Mouse (Mus musculus): ENCODE results near the gene Pip5k1c. TPM values are rescaled to one million over a fixed set of nuclear protein-coding genes. Genes with fewer than 3 reads are reported as not detected.
A peak's percentile ranks its signal among the peaks of the same experiment; 100 is the strongest.

The Pip5k1c gene
- total and polyA plus RNA-seq, 2 experiments from 2014 or later, result 108 to 223 TPM

DNA sequence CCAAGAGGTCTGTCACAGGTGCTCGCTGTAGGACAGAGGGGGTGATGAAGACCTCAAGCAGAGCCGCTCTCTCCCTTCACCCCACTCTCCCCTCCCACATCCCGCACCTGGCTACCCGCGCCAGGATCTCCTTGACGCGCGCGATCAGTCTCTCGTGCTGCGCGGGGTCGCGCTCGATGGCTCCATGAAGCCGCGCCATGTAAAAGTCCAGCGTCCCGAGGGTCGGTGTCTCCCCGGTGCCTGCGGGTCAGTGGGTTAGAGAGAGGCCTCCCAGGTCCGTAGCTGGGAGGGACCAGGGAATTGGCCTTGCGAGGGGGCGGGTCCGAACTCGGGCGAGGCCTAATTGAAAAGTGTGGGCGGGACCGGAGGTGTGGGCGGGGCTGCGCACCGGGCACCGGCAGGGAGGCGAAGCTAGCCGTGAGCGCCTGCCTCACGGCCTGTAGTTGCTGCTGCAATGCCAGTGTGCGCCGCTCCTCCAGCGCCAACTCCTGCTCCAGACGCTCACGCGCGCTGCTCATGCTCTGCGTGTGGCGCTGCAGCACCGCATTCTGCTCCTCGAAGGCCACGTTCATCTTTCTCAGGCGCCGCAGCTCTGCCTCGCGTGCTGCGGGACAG is 53.8 kb downstream of the Pip5k1c start:
- DNase-seq (ENCODE audit: low spot score) (peak; percentile 84), ATAC-seq (peak; percentile 21; the same call in 1 of the 2 replicates)
- peak overlapping the region; percentile 13; the same call in 1 of the 2 replicates for H3K9ac ChIP-seq (replicated peaks; ENCODE audit: low read length)
- TF ChIP-seq CTCF (IDR thresholded peaks at IDR 0.05; ENCODE audit: low read depth), result peak; percentile 65
- WGBS, result 12% methylated on average over 54 of the region's 55 CpGs
- H3K36me3 ChIP-seq (ENCODE audit: insufficient read depth, low read length), result no peaks in the 10 kb centered on the region
- H3K4me2 ChIP-seq (ENCODE audit: low read depth, low read length), result peak overlapping the region; percentile 50
- peaks cover 9% of the 10 kb centered on the region for H3K4me1 ChIP-seq (ENCODE audit: insufficient read depth, low read length)
- peaks cover 31% of the 10 kb centered on the region; the same call in 1 of the 2 replicates for H3K27me3 ChIP-seq (ENCODE audit: insufficient read depth, low read length)
- H3K4me3 ChIP-seq (ENCODE audit: low read length), result peak overlapping the region; percentile 32
- no peaks in the 10 kb centered on the region for H3K9me3 ChIP-seq (ENCODE audit: low read length)
- peak overlapping the region; percentile 20; the same call in 1 of the 2 replicates for H3K27ac ChIP-seq

DNA sequence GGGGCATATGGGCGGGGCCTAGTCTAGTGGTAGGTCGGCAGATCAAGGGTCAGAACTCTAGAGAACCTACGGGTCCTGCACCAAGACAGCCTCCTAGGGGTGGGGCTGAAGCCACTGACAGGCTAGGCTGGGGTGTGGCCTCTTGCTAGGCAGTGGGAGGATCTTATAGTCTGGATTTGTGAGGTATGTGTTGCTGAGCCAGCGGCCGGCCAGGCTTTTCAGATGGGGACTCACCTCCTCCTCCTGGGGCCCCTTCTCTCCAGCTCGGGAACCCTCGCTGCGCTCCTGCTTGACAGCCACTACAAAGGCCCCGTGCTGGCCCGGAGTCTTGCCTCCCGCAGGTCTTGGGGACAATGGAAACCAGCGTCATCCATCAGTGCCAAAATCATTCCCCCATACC is 56.4 kb downstream of the Pip5k1c start:
- H3K9me3 ChIP-seq (ENCODE audit: low read length), result no peaks in the 10 kb centered on the region
- H3K27me3 ChIP-seq (ENCODE audit: insufficient read depth, low read length), result peaks cover 13% of the 10 kb centered on the region; the same call in 1 of the 2 replicates
- H3K4me2 ChIP-seq (ENCODE audit: low read depth, low read length), result peak overlapping the region; percentile 87
- peaks cover 9% of the 10 kb centered on the region for H3K4me1 ChIP-seq (ENCODE audit: insufficient read depth, low read length)
- WGBS, result 3% methylated on average over 12 of the region's 12 CpGs
- no peak for TF ChIP-seq CTCF (IDR thresholded peaks at IDR 0.05; ENCODE audit: low read depth)
- no peak overlapping the region for H3K4me3 ChIP-seq (ENCODE audit: low read length)
- no peak for ATAC-seq
- H3K36me3 ChIP-seq (ENCODE audit: insufficient read depth, low read length), result no peaks in the 10 kb centered on the region
- H3K9ac ChIP-seq (replicated peaks; ENCODE audit: low read length), result no peak overlapping the region
- DNase-seq (ENCODE audit: low spot score), result no peak
- no peak overlapping the region for H3K27ac ChIP-seq

DNA sequence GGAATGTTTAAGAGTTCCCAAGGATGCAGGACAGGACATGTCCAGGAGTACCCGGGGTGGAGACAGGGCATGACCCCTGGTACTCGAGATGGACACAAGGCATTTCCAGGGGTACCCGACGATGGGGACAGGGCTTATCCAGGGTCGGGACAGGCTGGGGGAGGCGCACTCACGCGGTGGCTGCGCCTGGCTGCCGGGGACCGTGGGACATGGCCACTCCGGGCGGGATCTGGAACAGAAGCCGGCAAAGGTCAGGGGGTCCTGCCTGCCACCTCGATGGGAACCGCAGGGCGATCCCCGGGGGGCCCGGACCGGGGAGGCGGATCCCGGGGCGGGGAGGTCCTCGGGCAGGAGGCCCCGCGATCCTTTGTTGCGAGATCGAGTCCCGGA is 57.2 kb downstream of the Pip5k1c start:
- no peak for TF ChIP-seq CTCF (IDR thresholded peaks at IDR 0.05; ENCODE audit: low read depth)
- H3K27me3 ChIP-seq (ENCODE audit: insufficient read depth, low read length), result 0 out of 2 replicates have a peak, but pooled peaks cover 9% of the 10 kb centered on the region
- no peaks in the 10 kb centered on the region for H3K9me3 ChIP-seq (ENCODE audit: low read length)
- H3K4me3 ChIP-seq (ENCODE audit: low read length), result peak overlapping the region; percentile 58
- ATAC-seq, result peak; percentile 6; the same call in 1 of the 2 replicates
- H3K4me2 ChIP-seq (ENCODE audit: low read depth, low read length), result peak overlapping the region; percentile 87
- 0% methylated on average over 25 of the region's 29 CpGs for WGBS
- no peaks in the 10 kb centered on the region for H3K36me3 ChIP-seq (ENCODE audit: insufficient read depth, low read length)
- no peak overlapping the region; the same call in 1 of the 2 replicates for H3K27ac ChIP-seq
- peak overlapping the region; percentile 56 for H3K9ac ChIP-seq (replicated peaks; ENCODE audit: low read length)
- peaks cover 9% of the 10 kb centered on the region for H3K4me1 ChIP-seq (ENCODE audit: insufficient read depth, low read length)
- no peak for DNase-seq (ENCODE audit: low spot score)

DNA sequence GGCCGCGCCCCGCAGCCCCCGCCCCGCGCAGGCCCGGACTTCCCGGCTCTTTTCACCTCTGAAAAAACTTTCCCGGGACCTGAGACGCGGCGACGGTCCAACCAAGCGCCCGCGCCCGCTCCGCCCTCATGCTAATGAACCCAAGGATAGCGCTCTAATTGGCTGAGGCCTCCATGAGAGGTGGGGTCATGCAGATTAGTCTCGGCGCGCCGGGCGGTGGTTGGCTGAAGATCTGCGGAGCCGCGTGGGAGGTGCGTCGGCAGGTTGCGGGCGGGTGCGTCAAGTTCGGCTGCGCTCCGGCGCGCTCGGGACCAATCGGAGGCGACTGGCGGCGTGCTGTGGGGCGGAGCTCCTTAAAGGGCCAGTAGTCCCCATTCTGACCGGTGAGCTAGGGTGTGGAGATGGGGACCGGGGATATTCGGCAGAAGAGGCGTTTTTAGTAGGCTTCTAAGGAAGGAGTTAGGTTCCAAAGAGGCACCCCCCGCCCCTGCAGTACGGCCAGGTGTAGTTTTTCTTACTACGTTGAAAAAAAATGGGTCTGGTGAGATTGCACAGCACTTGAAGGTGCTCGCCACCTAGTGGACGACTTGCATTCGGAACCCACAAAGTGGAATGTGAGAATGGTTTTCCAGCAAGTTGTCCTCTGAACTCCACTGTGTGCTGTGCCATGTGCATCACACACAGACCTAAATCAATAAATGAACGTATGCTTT is 57.7 kb downstream of the Pip5k1c start, which contains the start of gene Hmg20b:
Hmg20b (minus strand) TSS at position 130 of the 713 bp plus-strand sequence.
- no peaks in the 10 kb centered on the region for H3K9me3 ChIP-seq (ENCODE audit: low read length)
- no peak within 1 kb of the TSS; the same call in 1 of the 2 replicates for H3K27ac ChIP-seq
- peak within 1 kb of the TSS; percentile 87 for H3K4me2 ChIP-seq (ENCODE audit: low read depth, low read length)
- peak within 1 kb of the TSS; percentile 56 for H3K9ac ChIP-seq (replicated peaks; ENCODE audit: low read length)
- peak within 1 kb of the TSS; percentile 58 for H3K4me3 ChIP-seq (ENCODE audit: low read length)
- H3K36me3 ChIP-seq (ENCODE audit: insufficient read depth, low read length), result no peaks in the 10 kb centered on the region
- TF ChIP-seq CTCF (IDR thresholded peaks at IDR 0.05; ENCODE audit: low read depth), result peak; percentile 90
- peaks cover 9% of the 10 kb centered on the region for H3K4me1 ChIP-seq (ENCODE audit: insufficient read depth, low read length)
- peak; percentile 96 for ATAC-seq
- 0 out of 2 replicates have a peak, but pooled peaks cover 4% of the 10 kb centered on the region for H3K27me3 ChIP-seq (ENCODE audit: insufficient read depth, low read length)
- DNase-seq (ENCODE audit: low spot score), result peak; percentile 99
- WGBS, result under 1% methylated on average over 54 of the region's 54 CpGs

DNA sequence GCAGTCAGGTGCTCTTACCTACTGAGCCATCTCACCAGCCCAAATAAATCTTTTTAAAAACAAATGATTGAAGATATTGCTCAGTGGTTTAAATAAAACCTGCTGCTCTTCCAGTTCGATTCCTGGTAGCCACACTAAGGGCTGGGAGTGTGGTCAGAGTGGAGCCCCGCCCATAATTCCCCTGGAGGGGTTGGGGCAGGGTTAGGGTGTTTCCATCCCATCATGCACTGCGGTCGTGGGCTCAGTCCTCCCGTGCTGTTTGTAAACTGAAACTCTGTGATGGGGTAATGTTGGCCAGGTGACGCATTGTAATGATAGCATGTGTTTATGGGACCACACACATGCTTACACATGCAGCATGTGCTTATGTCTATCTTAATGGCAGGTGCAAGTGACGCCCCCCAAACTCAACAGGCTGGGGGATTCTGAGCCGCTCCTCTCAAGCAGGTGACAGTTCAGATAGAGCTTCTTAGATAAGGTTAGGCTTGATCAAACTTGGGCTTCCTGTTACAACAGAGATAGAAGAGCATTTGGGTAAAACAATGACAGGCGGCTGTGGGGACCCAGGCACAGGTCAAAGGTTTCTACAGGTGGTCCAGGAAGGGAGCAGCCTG is 59.0 kb downstream of the Pip5k1c start:
- DNase-seq (ENCODE audit: low spot score) (no peak), ATAC-seq (no peak)
- 0 out of 2 replicates have a peak, but pooled peaks cover 3% of the 10 kb centered on the region for H3K27me3 ChIP-seq (ENCODE audit: insufficient read depth, low read length)
- H3K9ac ChIP-seq (replicated peaks; ENCODE audit: low read length), result no peak overlapping the region
- TF ChIP-seq CTCF (IDR thresholded peaks at IDR 0.05; ENCODE audit: low read depth), result no peak
- no peak overlapping the region for H3K4me3 ChIP-seq (ENCODE audit: low read length)
- no peaks in the 10 kb centered on the region for H3K36me3 ChIP-seq (ENCODE audit: insufficient read depth, low read length)
- no peaks in the 10 kb centered on the region for H3K9me3 ChIP-seq (ENCODE audit: low read length)
- no peak overlapping the region for H3K4me2 ChIP-seq (ENCODE audit: low read depth, low read length)
- peaks cover 11% of the 10 kb centered on the region for H3K4me1 ChIP-seq (ENCODE audit: insufficient read depth, low read length)
- 34% methylated on average over 9 of the region's 9 CpGs for WGBS
- no peak overlapping the region for H3K27ac ChIP-seq

DNA sequence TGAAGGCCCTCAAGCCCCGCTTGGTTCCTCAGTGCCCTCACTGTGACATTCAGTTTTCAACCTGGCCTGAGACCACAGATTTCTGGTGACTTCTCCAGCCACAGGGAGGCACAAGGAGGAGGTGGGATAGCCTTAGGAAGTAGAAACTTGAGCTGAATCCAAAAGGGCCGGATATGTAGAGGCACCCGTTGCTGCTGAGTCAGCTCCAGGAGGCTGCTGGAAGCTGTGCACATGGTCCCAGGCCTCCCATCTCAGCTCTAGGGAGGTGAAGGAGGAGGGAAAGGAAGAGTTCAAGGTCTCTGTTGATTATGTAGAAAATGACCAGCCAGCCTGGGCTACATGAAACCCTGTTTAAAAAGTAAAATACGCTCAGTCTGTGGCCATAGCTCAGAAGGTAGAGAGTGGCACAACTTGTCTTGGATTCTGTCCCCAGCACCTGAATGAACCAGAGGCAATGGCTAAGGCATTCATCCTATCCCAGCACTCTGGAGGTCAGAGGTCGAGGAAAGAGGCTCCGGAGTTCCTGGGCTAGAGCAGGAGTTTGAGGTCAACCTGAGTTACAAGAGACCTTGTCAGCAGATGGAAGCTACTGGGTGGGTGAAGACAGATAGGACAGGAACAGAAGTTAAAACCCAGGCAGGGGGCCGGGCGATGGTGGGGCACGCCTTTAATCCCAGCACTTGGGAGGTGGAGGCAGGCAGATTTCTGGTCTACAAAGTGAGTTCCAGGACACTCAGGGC is 62.1 kb downstream of the Pip5k1c start:
- H3K9me3 ChIP-seq (ENCODE audit: low read length), result no peaks in the 10 kb centered on the region
- H3K27ac ChIP-seq, result no peak overlapping the region
- no peak for DNase-seq (ENCODE audit: low spot score)
- no peak for ATAC-seq
- 76% methylated on average over 9 of the region's 9 CpGs for WGBS
- peaks cover 12% of the 10 kb centered on the region; the same call in 1 of the 2 replicates for H3K4me1 ChIP-seq (ENCODE audit: insufficient read depth, low read length)
- no peak overlapping the region for H3K4me2 ChIP-seq (ENCODE audit: low read depth, low read length)
- no peak overlapping the region for H3K9ac ChIP-seq (replicated peaks; ENCODE audit: low read length)
- no peaks in the 10 kb centered on the region for H3K27me3 ChIP-seq (ENCODE audit: insufficient read depth, low read length)
- H3K36me3 ChIP-seq (ENCODE audit: insufficient read depth, low read length), result no peaks in the 10 kb centered on the region
- no peak for TF ChIP-seq CTCF (IDR thresholded peaks at IDR 0.05; ENCODE audit: low read depth)
- H3K4me3 ChIP-seq (ENCODE audit: low read length), result no peak overlapping the region
